Mouse (Mus musculus) midbrain, embryonic 12.5 days (tissue): Measurements from ENCODE around the gene Amotl2. TPM values are rescaled to one million over a fixed set of nuclear protein-coding genes. Genes with fewer than 3 reads are reported as not detected.
A peak's percentile ranks its signal among the peaks of the same experiment; 100 is the strongest.

Experiments used
- ATAC-seq: fragments of 200-750 bp; cut with Nextera tagmentation; 2 replicates; pipeline ENCODE4 v1.8.0; 2017; ENCODE audit warnings: low read depth, moderate TSS enrichment, moderate library complexity; ENCODE audit not compliant: low FRiP score
- H3K27ac ChIP-seq: fragments of 300-500 bp; sonication (generic); replicated peaks from 2 replicates; pipeline ENCODE4 v1.5.1; 2016; ENCODE audit warnings: mild to moderate bottlenecking
- H3K27me3 ChIP-seq: fragments of 300-500 bp; sonication (generic); 2 replicates; pipeline ENCODE4 v1.6.1; 2016; ENCODE audit warnings: mild to moderate bottlenecking
- H3K36me3 ChIP-seq: fragments of 300-500 bp; sonication (generic); 2 replicates; pipeline ENCODE4 v1.6.1; 2016
- H3K4me1 ChIP-seq: fragments of 300-500 bp; sonication (generic); 2 replicates; pipeline ENCODE4 v1.6.1; 2016
- H3K4me2 ChIP-seq: fragments of 300-500 bp; sonication (generic); replicated peaks from 2 replicates; pipeline ENCODE4 v1.6.1; 2016; ENCODE audit warnings: mild to moderate bottlenecking, moderate library complexity
- H3K4me3 ChIP-seq: fragments of 300-500 bp; sonication (generic); 2 replicates; pipeline ENCODE4 v1.5.1; 2016; ENCODE audit warnings: mild to moderate bottlenecking
- H3K9ac ChIP-seq: fragments of 300-500 bp; sonication (generic); replicated peaks from 2 replicates; pipeline ENCODE4 v1.6.1; 2016; ENCODE audit warnings: mild to moderate bottlenecking, moderate library complexity
- H3K9me3 ChIP-seq: fragments of 300-500 bp; sonication (generic); 2 replicates; pipeline ENCODE4 v1.6.1; 2016; ENCODE audit warnings: mild to moderate bottlenecking
- WGBS: fragments of 180-500 bp; shearing (Covaris S2); methylation state at CpG from one replicate; pipeline ENCODE4 v1.1.7; 2016; 5-methylcytosine and 5-hydroxymethylcytosine counted together
- polyA plus RNA-seq: library from polyadenylated mRNA; unstranded; fragments of >200 nt; fragmentation: Nextera tagmentation; extraction: Ambion mirVana; gene quantifications from 2 replicates; pipeline ENCODE4 v1.2.1, GENCODE M21; 2016

Amotl2 gene
- polyA plus RNA-seq, 1 experiment from 2014 or later = 108 TPM

- H3K27me3 ChIP-seq = no peaks in the 10 kb centered on the region
- H3K9me3 ChIP-seq = peaks cover 8% of the 10 kb centered on the region
- 91% methylated on average over 6 of the region's 6 CpGs for WGBS
- no peak overlapping the region for H3K9ac ChIP-seq
- ATAC-seq = no peak
- H3K27ac ChIP-seq = no peak overlapping the region
- H3K4me2 ChIP-seq = no peak overlapping the region
- no peaks in the 10 kb centered on the region for H3K36me3 ChIP-seq
- H3K4me1 ChIP-seq = no peaks in the 10 kb centered on the region
- no peak overlapping the region for H3K4me3 ChIP-seq
Observed at GRCm38 (mm10) chr9:102701042-102701441, 15.4 kb upstream of the Amotl2 start.

GRCm38 (mm10) chr9:102709504-102710135 lies 6.9 kb upstream of the Amotl2 start:
- H3K4me3 ChIP-seq = no peak overlapping the region
- no peaks in the 10 kb centered on the region for H3K36me3 ChIP-seq
- H3K9me3 ChIP-seq = no peaks in the 10 kb centered on the region
- H3K27me3 ChIP-seq = 0 out of 2 replicates have a peak, but pooled peaks cover 4% of the 10 kb centered on the region
- H3K9ac ChIP-seq = no peak overlapping the region
- ATAC-seq = no peak
- no peak overlapping the region for H3K27ac ChIP-seq
- WGBS = 78% methylated on average over 15 of the region's 15 CpGs
- no peak overlapping the region for H3K4me2 ChIP-seq
- peaks cover 7% of the 10 kb centered on the region for H3K4me1 ChIP-seq

GRCm38 (mm10) chr9:102710520-102710919 lies 6.0 kb upstream of the Amotl2 start:
- 63% methylated on average over 5 of the region's 5 CpGs for WGBS
- Histone ChIP-seq H3K9me3 (no peaks in the 10 kb centered on the region), H3K36me3 (no peaks in the 10 kb centered on the region), H3K27ac (no peak overlapping the region), H3K4me2 (no peak overlapping the region), H3K27me3 (peaks cover 9% of the 10 kb centered on the region), H3K9ac (no peak overlapping the region), H3K4me1 (peaks cover 14% of the 10 kb centered on the region), H3K4me3 (no peak overlapping the region)
- no peak for ATAC-seq

GRCm38 (mm10) chr9:102713797-102714196 lies 2.7 kb upstream of the Amotl2 start:
- H3K36me3 ChIP-seq = no peaks in the 10 kb centered on the region
- H3K27me3 ChIP-seq = peaks cover 13% of the 10 kb centered on the region
- peaks cover 30% of the 10 kb centered on the region for H3K4me1 ChIP-seq
- H3K9ac ChIP-seq = no peak overlapping the region
- no peak for ATAC-seq
- H3K9me3 ChIP-seq = no peaks in the 10 kb centered on the region
- H3K4me3 ChIP-seq = no peak overlapping the region
- 63% methylated on average over 2 of the region's 2 CpGs for WGBS
- H3K4me2 ChIP-seq = no peak overlapping the region
- H3K27ac ChIP-seq = no peak overlapping the region

GRCm38 (mm10) chr9:102714893-102715505 lies 1.5 kb upstream of the Amotl2 start:
- 6% methylated on average over 7 of the region's 7 CpGs for WGBS
- no peak overlapping the region for H3K27ac ChIP-seq
- H3K4me3 ChIP-seq = no peak overlapping the region

GRCm38 (mm10) chr9:102715506-102715900 lies 969 bp upstream of the Amotl2 start:
- peaks cover 7% of the 10 kb centered on the region for H3K36me3 ChIP-seq
- H3K9me3 ChIP-seq = no peaks in the 10 kb centered on the region
- no peak overlapping the region for H3K4me2 ChIP-seq
- H3K4me1 ChIP-seq = peaks cover 46% of the 10 kb centered on the region
- WGBS = 57% methylated on average over 2 of the region's 2 CpGs
- no peak overlapping the region for H3K4me3 ChIP-seq
- no peak for ATAC-seq
- peaks cover 8% of the 10 kb centered on the region for H3K27me3 ChIP-seq
- H3K27ac ChIP-seq = no peak overlapping the region
- peak overlapping the region; percentile 31; the same call in 1 of the 2 replicates for H3K9ac ChIP-seq

More at GRCm38 (mm10) chr9:102714893-102715505, 1.5 kb upstream of the Amotl2 start:
- peaks cover 41% of the 10 kb centered on the region for H3K4me1 ChIP-seq
- H3K4me2 ChIP-seq = no peak overlapping the region
- H3K9me3 ChIP-seq = no peaks in the 10 kb centered on the region
- no peak for ATAC-seq
- H3K27me3 ChIP-seq = peaks cover 8% of the 10 kb centered on the region
- H3K9ac ChIP-seq = peak overlapping the region; percentile 31; the same call in 1 of the 2 replicates
- peaks cover 2% of the 10 kb centered on the region; the same call in 1 of the 2 replicates for H3K36me3 ChIP-seq

GRCm38 (mm10) chr9:102717164-102717885 lies 853 bp downstream of the Amotl2 start:
- WGBS = under 1% methylated on average over 50 of the region's 50 CpGs
- peaks cover 64% of the 10 kb centered on the region for H3K4me1 ChIP-seq
- peak overlapping the region; percentile 66 for H3K4me2 ChIP-seq

GRCm38 (mm10) chr9:102717886-102718643 lies 1.6 kb downstream of the Amotl2 start:
- peak overlapping the region; percentile 92 for H3K9ac ChIP-seq
- H3K27me3 ChIP-seq = peaks cover 8% of the 10 kb centered on the region
- WGBS = under 1% methylated on average over 52 of the region's 52 CpGs

More at GRCm38 (mm10) chr9:102717164-102717885, 853 bp downstream of the Amotl2 start:
- peak overlapping the region; percentile 98 for H3K27ac ChIP-seq
- H3K27me3 ChIP-seq = peaks cover 8% of the 10 kb centered on the region
- H3K9me3 ChIP-seq = no peaks in the 10 kb centered on the region
- ATAC-seq = peak; percentile 84
- H3K36me3 ChIP-seq = peaks cover 25% of the 10 kb centered on the region
- peak overlapping the region; percentile 81 for H3K4me3 ChIP-seq
- peak overlapping the region; percentile 92 for H3K9ac ChIP-seq

GRCm38 (mm10) chr9:102718676-102719075 lies 2.2 kb downstream of the Amotl2 start:
- H3K9ac ChIP-seq = peak overlapping the region; percentile 92
- H3K4me1 ChIP-seq = peaks cover 76% of the 10 kb centered on the region
- peak overlapping the region; percentile 66 for H3K4me2 ChIP-seq
- peak overlapping the region; percentile 81 for H3K4me3 ChIP-seq
- peaks cover 39% of the 10 kb centered on the region for H3K36me3 ChIP-seq
- 0% methylated on average over 21 of the region's 21 CpGs for WGBS
- no peak for ATAC-seq
- peaks cover 8% of the 10 kb centered on the region for H3K27me3 ChIP-seq
- no peaks in the 10 kb centered on the region for H3K9me3 ChIP-seq
- peak overlapping the region; percentile 98 for H3K27ac ChIP-seq

More at GRCm38 (mm10) chr9:102717886-102718643, 1.6 kb downstream of the Amotl2 start:
- ATAC-seq = peak; percentile 65
- Histone ChIP-seq H3K36me3 (peaks cover 32% of the 10 kb centered on the region), H3K4me2 (peak overlapping the region; percentile 66), H3K4me1 (peaks cover 72% of the 10 kb centered on the region), H3K27ac (peak overlapping the region; percentile 98), H3K4me3 (peak overlapping the region; percentile 81), H3K9me3 (no peaks in the 10 kb centered on the region)

GRCm38 (mm10) chr9:102719085-102719484 lies 2.6 kb downstream of the Amotl2 start:
- no peak for ATAC-seq
- Histone ChIP-seq H3K9ac (peak overlapping the region; percentile 92), H3K4me2 (peak overlapping the region; percentile 66), H3K27ac (peak overlapping the region; percentile 98), H3K9me3 (no peaks in the 10 kb centered on the region), H3K4me1 (peaks cover 80% of the 10 kb centered on the region), H3K36me3 (peaks cover 43% of the 10 kb centered on the region), H3K27me3 (peaks cover 8% of the 10 kb centered on the region), H3K4me3 (peak overlapping the region; percentile 81)
- 6% methylated on average over 4 of the region's 4 CpGs for WGBS

- WGBS = 72% methylated on average over 17 of the region's 17 CpGs
Observed at GRCm38 (mm10) chr9:102719936-102720566, 3.6 kb downstream of the Amotl2 start.

More at GRCm38 (mm10) chr9:102719936-102720566, 3.6 kb downstream of the Amotl2 start:
- Histone ChIP-seq H3K4me1 (peaks cover 82% of the 10 kb centered on the region), H3K27me3 (peaks cover 8% of the 10 kb centered on the region), H3K9me3 (no peaks in the 10 kb centered on the region), H3K36me3 (peaks cover 52% of the 10 kb centered on the region), H3K4me3 (peak overlapping the region; percentile 81), H3K4me2 (peak overlapping the region; percentile 66), H3K27ac (peak overlapping the region; percentile 55), H3K9ac (peak overlapping the region; percentile 92)
- no peak for ATAC-seq
